ENCODE assay signal across 13 mouse cellular contexts in the genomic region with DNA sequence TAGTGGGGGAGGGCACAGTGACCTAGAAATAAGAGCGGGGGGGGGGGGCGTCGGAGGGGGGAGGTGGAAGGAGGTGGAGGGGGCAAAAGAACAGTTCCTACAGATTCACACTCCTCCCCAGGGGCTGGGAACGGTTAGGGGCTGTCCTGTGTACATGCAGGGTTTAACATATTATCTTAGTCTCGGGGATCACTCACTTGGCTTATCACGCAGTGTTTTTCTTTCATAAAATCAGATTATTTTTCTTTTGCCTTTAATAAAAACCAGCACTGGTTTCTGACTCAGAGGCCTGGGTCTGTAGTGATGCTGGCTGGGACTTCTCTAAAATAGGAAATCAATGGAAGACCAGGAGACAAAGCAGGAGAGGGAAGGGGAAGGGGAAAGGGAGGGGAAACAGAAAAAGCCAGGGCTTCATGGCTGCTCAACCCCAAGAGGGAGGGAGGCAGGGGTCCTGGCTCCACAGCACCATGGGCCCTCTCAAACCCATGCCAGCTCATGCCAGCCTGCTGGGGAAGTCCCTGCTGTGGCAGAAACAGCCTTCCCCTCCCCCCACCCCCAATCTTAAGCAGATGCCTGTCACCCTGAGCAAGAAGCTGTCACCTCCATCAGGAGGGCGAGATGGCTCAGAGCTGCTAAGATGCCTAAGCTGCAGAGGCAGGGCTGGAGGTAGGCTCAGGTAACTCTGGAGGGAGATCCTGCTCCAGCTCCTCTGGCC.
DNase-seq lines count a peak whose midpoint lies in the region; ATAC-seq and TF ChIP-seq lines count a peak whose summit lies in the region.
"Had no signal": no experiment of that assay in that cellular context is flagged by ENCODE, and none has a peak within 500 bp of the region (broad histone marks: within the 10 kb centered on the region; RNA-seq: fewer than 3 reads in every experiment).

No protein-coding gene starts in this region.

- TF ChIP-seq POLR2A in olfactory bulb, adult 2 months (IDR thresholded peaks at IDR 0.05; ENCODE audit: insufficient read depth, low read depth, low read length) = no peak

- H3K4me1 ChIP-seq in neural tube, embryonic 12.5 days = peaks cover 17% of the 10 kb centered on the region
- peaks cover 62% of the 10 kb centered on the region for H3K4me1 ChIP-seq in forebrain, embryonic 10.5 days
- peaks cover 35% of the 10 kb centered on the region for H3K4me1 ChIP-seq in olfactory bulb, adult 2 months (ENCODE audit: control insufficient read depth, insufficient read depth, low read length)

- no peak for DNase-seq in neural tube, embryonic 10.5 days (ENCODE audit: extremely low spot score, low spot score)
- peak; percentile 22 for DNase-seq in forebrain, embryonic 10.5 days (ENCODE audit: extremely low spot score, low spot score)
- DNase-seq in induced T-regulatory cell, adult 2 months (ENCODE audit: low read depth) = peak; percentile 4
- no peak for DNase-seq in urinary bladder, adult 2 months (ENCODE audit: low spot score)
- DNase-seq: adrenal gland, postnatal 14 days; cerebellum, adult 9-10 months; lung, embryonic 14.5 days; right cerebral cortex, postnatal 4 days had no signal

- H3K36me3 ChIP-seq in neural tube, embryonic 12.5 days = no peaks in the 10 kb centered on the region
- no peaks in the 10 kb centered on the region for H3K36me3 ChIP-seq in forebrain, embryonic 10.5 days (replicated peaks)
- H3K36me3 ChIP-seq: G1E had no signal

- no peak overlapping the region for H3K9ac ChIP-seq in neural tube, embryonic 12.5 days
- H3K9ac ChIP-seq: lung, embryonic 14.5 days had no signal

- H3K27me3 ChIP-seq in neural tube, embryonic 12.5 days (replicated peaks) = 0 out of 2 replicates have a peak, but pooled peaks cover 6% of the 10 kb centered on the region
- peaks cover 15% of the 10 kb centered on the region; the same call in 1 of the 2 replicates for H3K27me3 ChIP-seq in forebrain, embryonic 10.5 days (ENCODE audit: poor library complexity, severe bottlenecking)

- WGBS in neural tube, embryonic 12.5 days = 31% methylated on average over 5 of the region's 7 CpGs
- 22% methylated on average over 7 of the region's 7 CpGs for WGBS in forebrain, embryonic 10.5 days
- WGBS in olfactory bulb, adult 2 months = 37% methylated on average over 7 of the region's 7 CpGs

- H3K4me3 ChIP-seq in neural tube, embryonic 12.5 days = no peak overlapping the region
- H3K4me3 ChIP-seq in forebrain, embryonic 10.5 days = no peak overlapping the region
- no peak overlapping the region for H3K4me3 ChIP-seq in olfactory bulb, adult 2 months (ENCODE audit: insufficient read depth, low read depth, low read length)
- H3K4me3 ChIP-seq: myocyte had no signal

- no peak for ATAC-seq in neural tube, embryonic 12.5 days (ENCODE audit: low FRiP score, low read depth)
- no peak for ATAC-seq in erythroblast, adult 5-6 weeks (replicated peaks; ENCODE audit: low FRiP score, poor library complexity, severe bottlenecking)

- H3K4me2 ChIP-seq in neural tube, embryonic 12.5 days (replicated peaks) = no peak overlapping the region
- H3K4me2 ChIP-seq: lung, embryonic 14.5 days had no signal

- 0 out of 2 replicates have a peak overlapping the region, but pooled peaks have one; percentile 21 for H3K27ac ChIP-seq in neural tube, embryonic 12.5 days
- H3K27ac ChIP-seq in forebrain, embryonic 10.5 days = peak overlapping the region; percentile 84
- H3K27ac ChIP-seq in olfactory bulb, adult 2 months (ENCODE audit: insufficient read depth, low read depth, low read length) = peak overlapping the region; percentile 58

- H3K9me3 ChIP-seq in neural tube, embryonic 12.5 days = no peaks in the 10 kb centered on the region
- no peaks in the 10 kb centered on the region for H3K9me3 ChIP-seq in forebrain, embryonic 10.5 days
- H3K9me3 ChIP-seq: G1E had no signal

- TF ChIP-seq CTCF in olfactory bulb, adult 2 months (IDR thresholded peaks at IDR 0.05; ENCODE audit: insufficient read depth, low read depth, low read length) = no peak

Comparison
In these comparisons a context has a peak if more than half of its experiments do, and no peak if none do; other contexts are left out.
1. H3K27ac ChIP-seq: peak in every context shown above with its lines; median percentile 84 in forebrain, embryonic 10.5 days; 58 in olfactory bulb, adult 2 months; 21 in neural tube, embryonic 12.5 days.
2. DNase-seq: peak in forebrain, embryonic 10.5 days (single experiment) and induced T-regulatory cell, adult 2 months (single experiment); none in neural tube, embryonic 10.5 days (single experiment) and urinary bladder, adult 2 months (single experiment).